ENCODE assay signal across 14 mouse cellular contexts in the genomic region with DNA sequence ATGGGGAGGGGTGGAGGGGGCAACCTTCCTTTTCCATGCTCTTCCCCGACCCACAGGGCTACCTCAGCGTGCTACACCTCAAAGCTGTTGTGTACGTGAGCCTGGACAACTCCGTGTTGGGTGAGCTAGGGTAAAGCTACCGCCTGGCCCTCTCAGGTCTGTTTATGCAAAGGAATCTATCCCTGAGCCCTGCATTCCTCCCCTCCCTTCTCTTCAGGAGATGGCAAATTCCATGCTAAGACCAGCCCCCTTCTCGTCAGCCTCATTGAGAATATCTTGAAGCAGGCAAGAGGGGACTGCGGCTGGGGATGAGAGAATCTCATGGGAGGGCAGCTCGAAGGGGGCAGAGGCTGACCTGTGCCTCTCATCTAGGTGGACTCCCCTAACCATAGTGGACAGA. TPM values are rescaled to one million over a fixed set of nuclear protein-coding genes. Genes with fewer than 3 reads are reported as not detected.
A peak's percentile ranks its signal among the peaks of the same experiment; 100 is the strongest.
DNase-seq lines count a peak whose midpoint lies in the region; ATAC-seq lines count a peak whose summit lies in the region.
"Had no signal": no experiment of that assay in that cellular context is flagged by ENCODE, and none has a peak within 500 bp of the region (broad histone marks: within the 10 kb centered on the region; RNA-seq: fewer than 3 reads in every experiment).

No protein-coding gene starts in this region.

- peaks cover 14% of the 10 kb centered on the region for H3K27me3 ChIP-seq in intestine, embryonic 15.5 days (replicated peaks)
- peaks cover 7% of the 10 kb centered on the region; the same call in 1 of the 2 replicates for H3K27me3 ChIP-seq in intestine, embryonic 16.5 days (replicated peaks; ENCODE audit: control insufficient read depth, insufficient read depth, low read length)
- H3K27me3 ChIP-seq in embryonic facial prominence, embryonic 10.5 days (replicated peaks; ENCODE audit: low read depth, poor library complexity, severe bottlenecking) = peaks cover 30% of the 10 kb centered on the region
- no peaks in the 10 kb centered on the region; the same call in 1 of the 2 replicates for H3K27me3 ChIP-seq in forebrain, embryonic 16.5 days (replicated peaks; ENCODE audit: control insufficient read depth, insufficient read depth, low read length)
- no peaks in the 10 kb centered on the region; the same call in 1 of the 2 replicates for H3K27me3 ChIP-seq in midbrain, embryonic 14.5 days (ENCODE audit: control insufficient read depth, insufficient read depth, low read length)

- H3K4me1 ChIP-seq in intestine, embryonic 15.5 days (replicated peaks) = no peaks in the 10 kb centered on the region; the same call in 1 of the 2 replicates
- peaks cover 8% of the 10 kb centered on the region; the same call in 1 of the 2 replicates for H3K4me1 ChIP-seq in intestine, embryonic 16.5 days (ENCODE audit: control insufficient read depth, insufficient read depth, low read length)
- peaks cover 23% of the 10 kb centered on the region for H3K4me1 ChIP-seq in embryonic facial prominence, embryonic 10.5 days
- H3K4me1 ChIP-seq in forebrain, embryonic 16.5 days (replicated peaks; ENCODE audit: control insufficient read depth, insufficient read depth, low read length) = no peaks in the 10 kb centered on the region; the same call in 1 of the 2 replicates
- 0 out of 2 replicates have a peak, but pooled peaks cover 12% of the 10 kb centered on the region for H3K4me1 ChIP-seq in midbrain, embryonic 14.5 days (ENCODE audit: control insufficient read depth, insufficient read depth, low read length)

- H3K4me2 ChIP-seq in intestine, embryonic 15.5 days (replicated peaks) = 0 out of 2 replicates have a peak overlapping the region, but pooled peaks have one; percentile 70
- no peak overlapping the region for H3K4me2 ChIP-seq in intestine, embryonic 16.5 days (ENCODE audit: low read depth, low read length)
- H3K4me2 ChIP-seq in forebrain, embryonic 16.5 days (ENCODE audit: low read length) = peak overlapping the region; percentile 53; the same call in 1 of the 2 replicates
- H3K4me2 ChIP-seq in midbrain, embryonic 14.5 days (ENCODE audit: low read length) = peak overlapping the region; percentile 57

- H3K9ac ChIP-seq in intestine, embryonic 15.5 days = no peak overlapping the region
- H3K9ac ChIP-seq in intestine, embryonic 16.5 days (ENCODE audit: low read depth, low read length) = no peak overlapping the region
- peak overlapping the region; percentile 61; the same call in 1 of the 2 replicates for H3K9ac ChIP-seq in forebrain, embryonic 16.5 days (replicated peaks; ENCODE audit: low read depth, low read length)
- peak overlapping the region; percentile 55 for H3K9ac ChIP-seq in midbrain, embryonic 14.5 days (replicated peaks; ENCODE audit: low read length)

- H3K9me3 ChIP-seq in intestine, embryonic 15.5 days = no peaks in the 10 kb centered on the region
- H3K9me3 ChIP-seq in intestine, embryonic 16.5 days (ENCODE audit: control insufficient read depth, low read length) = no peaks in the 10 kb centered on the region; the same call in 1 of the 2 replicates
- no peaks in the 10 kb centered on the region for H3K9me3 ChIP-seq in embryonic facial prominence, embryonic 10.5 days
- H3K9me3 ChIP-seq in forebrain, embryonic 16.5 days (ENCODE audit: control insufficient read depth, low read length) = no peaks in the 10 kb centered on the region
- no peaks in the 10 kb centered on the region for H3K9me3 ChIP-seq in midbrain, embryonic 14.5 days (ENCODE audit: control insufficient read depth, low read length)

- no peak for ATAC-seq in intestine, embryonic 15.5 days
- no peak for ATAC-seq in intestine, embryonic 16.5 days
- no peak for ATAC-seq in forebrain, embryonic 16.5 days
- no peak for ATAC-seq in midbrain, embryonic 14.5 days (ENCODE audit: low FRiP score, low TSS enrichment)
- ATAC-seq: CD4-positive, CD25-positive, alpha-beta regulatory T cell, adult 4 months had no signal

- H3K27ac ChIP-seq in intestine, embryonic 15.5 days = no peak overlapping the region
- no peak overlapping the region for H3K27ac ChIP-seq in intestine, embryonic 16.5 days (ENCODE audit: low read length)
- no peak overlapping the region for H3K27ac ChIP-seq in embryonic facial prominence, embryonic 10.5 days (replicated peaks)
- no peak overlapping the region for H3K27ac ChIP-seq in forebrain, embryonic 16.5 days (ENCODE audit: low read length)
- H3K27ac ChIP-seq in midbrain, embryonic 14.5 days (replicated peaks; ENCODE audit: low read depth, low read length) = no peak overlapping the region

- no peak overlapping the region for H3K4me3 ChIP-seq in intestine, embryonic 15.5 days (replicated peaks)
- H3K4me3 ChIP-seq in intestine, embryonic 16.5 days (ENCODE audit: low read length) = no peak overlapping the region
- H3K4me3 ChIP-seq in embryonic facial prominence, embryonic 10.5 days = 0 out of 2 replicates have a peak overlapping the region, but pooled peaks have one; percentile 57
- no peak overlapping the region for H3K4me3 ChIP-seq in forebrain, embryonic 16.5 days (replicated peaks; ENCODE audit: low read length)
- H3K4me3 ChIP-seq in midbrain, embryonic 14.5 days (replicated peaks; ENCODE audit: low read depth, low read length) = peak overlapping the region; percentile 33; the same call in 1 of the 2 replicates

- no peak for DNase-seq in embryonic facial prominence, embryonic 10.5 days (ENCODE audit: low spot score)
- no peak for DNase-seq in midbrain, embryonic 14.5 days
- DNase-seq in cerebellum, postnatal 10 days = no peak
- DNase-seq in gastrocnemius, postnatal 25 days = no peak
- DNase-seq in thymus, postnatal 14 days = no peak
- DNase-seq: adrenal gland, postnatal 14 days had no signal

- WGBS in intestine, embryonic 15.5 days = 28% methylated on average over 8 of the region's 8 CpGs
- 33% methylated on average over 8 of the region's 8 CpGs for WGBS in intestine, embryonic 16.5 days
- whole genome bisulfite sequencing in embryonic facial prominence, embryonic 10.5 days = 35% methylated on average over 8 of the region's 8 CpGs
- 51% methylated on average over 8 of the region's 8 CpGs for WGBS in forebrain, embryonic 16.5 days
- 40% methylated on average over 8 of the region's 8 CpGs for WGBS in midbrain, embryonic 14.5 days

- no peaks in the 10 kb centered on the region for H3K36me3 ChIP-seq in intestine, embryonic 15.5 days
- no peaks in the 10 kb centered on the region for H3K36me3 ChIP-seq in intestine, embryonic 16.5 days (ENCODE audit: control insufficient read depth, insufficient read depth, low read length)
- H3K36me3 ChIP-seq in embryonic facial prominence, embryonic 10.5 days (replicated peaks) = no peaks in the 10 kb centered on the region
- H3K36me3 ChIP-seq in forebrain, embryonic 16.5 days (ENCODE audit: control insufficient read depth, insufficient read depth) = no peaks in the 10 kb centered on the region
- no peaks in the 10 kb centered on the region for H3K36me3 ChIP-seq in midbrain, embryonic 14.5 days (ENCODE audit: control insufficient read depth, insufficient read depth, low read length)

RNA-seq across cellular contexts. Expression of a gene that starts 13.1 kb away (rescaled TPM):
- 0.97 and 1.1 TPM in 2 replicates for polyA plus RNA-seq in intestine, embryonic 15.5 days (2015; fragmentation: Nextera tagmentation; extraction: Ambion mirVana)
- 1.1 and 1.3 TPM in 2 replicates for polyA plus RNA-seq in intestine, embryonic 16.5 days (2015; fragmentation: Nextera tagmentation; extraction: Ambion mirVana)
- polyA plus RNA-seq in embryonic facial prominence, embryonic 10.5 days (2016; fragmentation: Nextera tagmentation; extraction: Ambion mirVana) = 1.7 and 2.2 TPM in 2 replicates
- 2.3 and 3.1 TPM in 2 replicates for polyA plus RNA-seq in forebrain, embryonic 16.5 days (2015; fragmentation: Nextera tagmentation; extraction: Ambion mirVana)
- polyA plus RNA-seq in midbrain, embryonic 14.5 days (2014; fragmentation: Nextera tagmentation; extraction: Ambion mirVana) = 4.0 and 5.6 TPM in 2 replicates
- not detected for total RNA-seq in gastrocnemius, postnatal 25 days (2021)
- total RNA-seq: neutrophil, adult 5-6 weeks had no signal

RNA-seq across cellular contexts. Expression of a gene that starts 18.2 kb away (rescaled TPM):
- 24.6 and 29.6 TPM in 2 replicates for polyA plus RNA-seq in intestine, embryonic 15.5 days (2015; fragmentation: Nextera tagmentation; extraction: Ambion mirVana)
- 25.2 and 28.1 TPM in 2 replicates for polyA plus RNA-seq in intestine, embryonic 16.5 days (2015; fragmentation: Nextera tagmentation; extraction: Ambion mirVana)
- 15.9 and 17.2 TPM in 2 replicates for polyA plus RNA-seq in embryonic facial prominence, embryonic 10.5 days (2016; fragmentation: Nextera tagmentation; extraction: Ambion mirVana)
- 43.5 and 43.7 TPM in 2 replicates for polyA plus RNA-seq in forebrain, embryonic 16.5 days (2015; fragmentation: Nextera tagmentation; extraction: Ambion mirVana)
- polyA plus RNA-seq in midbrain, embryonic 14.5 days (2014; fragmentation: Nextera tagmentation; extraction: Ambion mirVana) = 67.2 and 83.9 TPM in 2 replicates
- total RNA-seq in gastrocnemius, postnatal 25 days (2021) = 10 to 100 TPM; 12.5 to 12.8 TPM

RNA-seq across cellular contexts. Expression of a gene that starts 29.4 kb away (rescaled TPM):
- polyA plus RNA-seq in intestine, embryonic 15.5 days (2015; fragmentation: Nextera tagmentation; extraction: Ambion mirVana) = 4.5 and 6.0 TPM in 2 replicates
- polyA plus RNA-seq in intestine, embryonic 16.5 days (2015; fragmentation: Nextera tagmentation; extraction: Ambion mirVana) = 4.4 TPM in 2 replicates
- 4.5 and 5.4 TPM in 2 replicates for polyA plus RNA-seq in embryonic facial prominence, embryonic 10.5 days (2016; fragmentation: Nextera tagmentation; extraction: Ambion mirVana)
- 254 and 298 TPM in 2 replicates for polyA plus RNA-seq in forebrain, embryonic 16.5 days (2015; fragmentation: Nextera tagmentation; extraction: Ambion mirVana)
- 234 and 291 TPM in 2 replicates for polyA plus RNA-seq in midbrain, embryonic 14.5 days (2014; fragmentation: Nextera tagmentation; extraction: Ambion mirVana)
- total RNA-seq in gastrocnemius, postnatal 25 days (2021) = not detected
- total RNA-seq: common myeloid progenitor, adult 5-6 weeks; hematopoietic stem cell, adult 5-6 weeks; megakaryocyte, adult 5-6 weeks; neutrophil, adult 5-6 weeks had no signal
- polyA plus RNA-seq: CD4-positive, CD25-positive, alpha-beta regulatory T cell, adult 4 months had no signal

RNA-seq across cellular contexts. Expression of a gene that starts 30.9 kb away (rescaled TPM):
- polyA plus RNA-seq in intestine, embryonic 15.5 days (2015; fragmentation: Nextera tagmentation; extraction: Ambion mirVana) = 103 and 109 TPM in 2 replicates
- 115 and 127 TPM in 2 replicates for polyA plus RNA-seq in intestine, embryonic 16.5 days (2015; fragmentation: Nextera tagmentation; extraction: Ambion mirVana)
- 122 and 128 TPM in 2 replicates for polyA plus RNA-seq in embryonic facial prominence, embryonic 10.5 days (2016; fragmentation: Nextera tagmentation; extraction: Ambion mirVana)
- polyA plus RNA-seq in forebrain, embryonic 16.5 days (2015; fragmentation: Nextera tagmentation; extraction: Ambion mirVana) = 10.6 and 18.3 TPM in 2 replicates
- 3.0 and 11.7 TPM in 2 replicates for polyA plus RNA-seq in midbrain, embryonic 14.5 days (2014; fragmentation: Nextera tagmentation; extraction: Ambion mirVana)
- 100 to 1,000 TPM in 1 of 2 experiments, 10 to 100 TPM in 1; 79.0 to 112 TPM for total RNA-seq in gastrocnemius, postnatal 25 days (2021)
- total RNA-seq: common myeloid progenitor, adult 5-6 weeks; hematopoietic stem cell, adult 5-6 weeks had no signal

RNA-seq across cellular contexts. Expression of a gene that starts 46.1 kb away (rescaled TPM):
- 0.15 TPM in 1 of 2 replicates, not detected in the other for polyA plus RNA-seq in intestine, embryonic 15.5 days (2015; fragmentation: Nextera tagmentation; extraction: Ambion mirVana)
- polyA plus RNA-seq in intestine, embryonic 16.5 days (2015; fragmentation: Nextera tagmentation; extraction: Ambion mirVana) = 0.26 and 0.37 TPM in 2 replicates
- polyA plus RNA-seq in embryonic facial prominence, embryonic 10.5 days (2016; fragmentation: Nextera tagmentation; extraction: Ambion mirVana) = 0.17 and 0.36 TPM in 2 replicates
- 0.23 and 0.25 TPM in 2 replicates for polyA plus RNA-seq in forebrain, embryonic 16.5 days (2015; fragmentation: Nextera tagmentation; extraction: Ambion mirVana)
- 0.09 and 0.18 TPM in 2 replicates for polyA plus RNA-seq in midbrain, embryonic 14.5 days (2014; fragmentation: Nextera tagmentation; extraction: Ambion mirVana)
- under 1 TPM; 0.16 to 0.18 TPM for total RNA-seq in gastrocnemius, postnatal 25 days (2021)
- total RNA-seq: common myeloid progenitor, adult 5-6 weeks; hematopoietic stem cell, adult 5-6 weeks had no signal

Comparison
In these comparisons a context has a peak if more than half of its experiments do, and no peak if none do; other contexts are left out.
1. H3K4me3 ChIP-seq: peak in embryonic facial prominence, embryonic 10.5 days (single experiment) and midbrain, embryonic 14.5 days (single experiment); none in intestine, embryonic 15.5 days (single experiment), intestine, embryonic 16.5 days (single experiment) and forebrain, embryonic 16.5 days (single experiment).
2. H3K9ac ChIP-seq: peak in forebrain, embryonic 16.5 days (single experiment) and midbrain, embryonic 14.5 days (single experiment); none in intestine, embryonic 15.5 days (single experiment) and intestine, embryonic 16.5 days (single experiment).
3. RNA of a gene that starts 29.4 kb away (polyA plus RNA-seq): 254 to 298 TPM in forebrain, embryonic 16.5 days and 234 to 291 TPM in midbrain, embryonic 14.5 days; 4.5 to 5.4 TPM in embryonic facial prominence, embryonic 10.5 days, 4.5 to 6.0 TPM in intestine, embryonic 15.5 days and 4.4 TPM in intestine, embryonic 16.5 days; every median in the first group is over 10 times any median in the second.